Mouse (Mus musculus): ENCODE data around the gene Mfap5.
"Not testable (repeated sequence)": the region's sequence is repeated elsewhere in the genome, so short reads cannot be mapped to it uniquely, and the experiment has no call there.

The Mfap5 gene

DNA sequence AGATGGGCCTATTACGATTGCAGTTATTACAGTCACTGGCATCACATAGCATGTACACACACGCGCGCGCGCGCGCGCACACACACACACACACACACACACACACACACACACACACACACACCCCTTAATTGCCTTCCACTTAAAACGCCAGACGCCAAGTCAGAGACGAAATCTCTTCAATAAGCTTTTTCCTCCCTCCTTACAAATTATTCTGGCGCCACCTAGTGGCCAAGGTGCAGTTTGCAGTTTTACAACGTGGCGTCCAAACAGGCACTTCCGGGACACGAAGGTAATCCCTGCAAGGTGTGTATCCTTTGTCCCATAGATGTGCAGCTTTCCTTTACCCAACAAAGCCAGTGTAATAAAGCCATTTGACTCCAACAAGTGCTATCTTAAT lies 54.8 kb downstream of the Mfap5 start:
- DNase-seq (ENCODE audit: low spot score in 2 of 2) = peak; percentile 51 to 59

- DNase-seq (ENCODE audit: low spot score in 2 of 2) = no peak
These were observed 55.4 kb downstream of the Mfap5 start for GRCm38 (mm10) chr6:122561005-122561404.

DNA sequence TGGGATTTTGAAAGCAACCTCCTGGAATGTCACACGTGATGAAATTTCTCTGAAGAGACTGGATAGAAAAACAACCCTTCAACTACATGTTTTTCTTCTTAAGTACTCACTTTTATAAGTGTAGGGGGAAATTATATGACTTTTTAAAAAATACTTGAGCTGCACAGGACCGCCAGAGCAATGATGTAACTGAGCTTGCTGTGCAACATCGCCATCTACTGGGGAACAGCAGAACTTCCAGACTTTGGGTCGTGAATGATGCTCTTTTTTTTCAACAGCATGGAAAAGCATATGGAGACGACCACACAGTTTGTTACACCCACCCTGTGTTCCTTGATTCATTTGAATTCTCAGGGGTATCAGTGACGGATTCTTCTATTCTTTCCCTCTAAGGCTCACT lies 56.8 kb downstream of the Mfap5 start:
- DNase-seq (ENCODE audit: low spot score in 2 of 2) = peak; percentile 35 to 66

DNA sequence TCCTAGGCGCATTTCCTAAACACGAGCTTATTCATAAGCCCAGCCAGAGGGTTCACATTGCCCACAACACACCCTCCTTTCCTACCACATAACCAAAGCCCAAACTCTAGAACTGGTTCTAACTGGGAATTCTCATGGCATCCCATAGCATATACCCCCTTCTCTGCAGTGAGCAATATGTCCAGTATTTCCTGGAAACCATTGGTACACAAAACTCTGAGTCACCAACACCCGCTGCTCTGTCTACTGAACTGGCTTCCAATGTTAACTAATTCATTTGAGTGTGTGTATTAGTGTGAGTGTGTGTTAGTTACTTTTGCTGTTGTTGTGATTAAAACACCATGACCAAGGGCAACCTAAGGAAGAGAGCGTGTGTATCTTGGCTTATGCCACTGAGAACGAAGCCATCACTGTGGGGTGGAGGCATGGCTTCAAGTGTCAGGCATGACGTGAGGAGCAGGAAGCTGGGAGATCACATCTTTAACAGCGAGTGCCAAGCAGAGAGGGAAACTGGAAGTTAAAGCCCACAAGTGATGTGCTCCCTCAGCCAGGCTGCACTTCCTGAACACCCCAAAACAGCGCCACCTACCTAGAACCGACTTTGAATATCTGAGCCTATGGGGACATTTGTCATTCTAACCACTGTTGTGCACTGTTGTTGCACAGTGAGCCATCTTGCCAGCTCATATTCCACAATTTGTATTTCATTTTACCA lies 59.6 kb downstream of the Mfap5 start:
- no peak for DNase-seq (ENCODE audit: low spot score in 2 of 2)

DNA sequence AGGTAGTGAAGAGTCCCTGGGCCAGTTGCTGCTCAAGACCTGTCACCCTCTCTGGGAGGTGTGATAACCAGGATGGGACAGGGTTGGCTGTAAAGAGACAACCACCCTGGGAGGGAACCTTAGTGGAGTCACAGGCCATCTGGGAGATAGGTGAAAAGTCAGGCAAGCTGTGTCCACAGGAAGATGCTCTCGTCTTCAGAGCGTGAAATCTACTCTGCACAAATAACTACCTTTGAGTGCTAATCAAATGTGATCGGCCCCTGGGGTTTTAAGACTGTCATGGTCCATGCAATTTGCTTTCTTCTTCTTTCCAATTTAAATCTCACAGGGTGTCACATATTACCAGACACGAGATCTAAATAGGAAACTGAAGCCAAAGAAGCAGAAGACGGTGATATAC lies 63.5 kb downstream of the Mfap5 start:
- DNase-seq (ENCODE audit: low spot score in 2 of 2) = no peak

- no peak for DNase-seq (ENCODE audit: low spot score in 2 of 2)
These were observed 64.1 kb downstream of the Mfap5 start for GRCm38 (mm10) chr6:122569762-122570161.

- no peak for DNase-seq (ENCODE audit: low spot score in 2 of 2)
These were observed 65.3 kb downstream of the Mfap5 start for GRCm38 (mm10) chr6:122570695-122571616.

DNA sequence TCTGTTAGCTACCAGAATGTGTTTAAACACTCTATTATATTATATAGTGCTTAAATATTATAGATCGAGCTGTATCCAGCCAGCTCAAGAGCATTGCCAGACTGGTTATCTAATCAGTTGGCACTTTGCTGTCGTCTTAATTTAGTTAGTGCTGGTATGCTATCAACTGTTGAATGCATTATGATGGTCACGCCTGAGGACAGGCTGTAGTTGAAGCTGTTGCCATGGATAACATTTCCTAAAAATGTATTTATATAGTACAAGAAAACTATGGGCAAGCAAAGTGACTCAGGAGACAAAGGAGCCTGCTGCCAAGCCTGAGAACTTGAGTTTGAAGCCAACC lies 65.9 kb downstream of the Mfap5 start:
- DNase-seq (ENCODE audit: low spot score in 2 of 2) = no peak

DNA sequence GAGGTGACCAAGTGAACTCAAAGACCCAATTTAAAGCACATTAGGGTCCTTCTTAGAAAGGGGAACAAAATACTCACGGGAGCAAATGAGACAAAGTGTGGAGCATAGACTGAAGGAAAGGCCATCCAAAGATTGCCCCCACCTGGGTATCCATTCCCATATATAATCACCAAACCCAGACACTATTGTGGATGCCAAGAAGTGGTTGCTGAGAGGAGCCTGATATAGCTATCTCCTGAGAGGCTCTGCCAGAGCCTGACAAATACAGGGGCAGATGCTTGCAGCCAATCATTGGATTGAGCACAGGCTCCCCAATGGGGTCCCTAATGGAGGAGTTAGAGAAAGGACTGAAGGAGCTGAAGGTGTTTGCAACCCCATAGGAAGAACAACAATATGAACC lies 69.4 kb downstream of the Mfap5 start:
- DNase-seq (ENCODE audit: low spot score in 2 of 2) = not testable (repeated sequence)

DNA sequence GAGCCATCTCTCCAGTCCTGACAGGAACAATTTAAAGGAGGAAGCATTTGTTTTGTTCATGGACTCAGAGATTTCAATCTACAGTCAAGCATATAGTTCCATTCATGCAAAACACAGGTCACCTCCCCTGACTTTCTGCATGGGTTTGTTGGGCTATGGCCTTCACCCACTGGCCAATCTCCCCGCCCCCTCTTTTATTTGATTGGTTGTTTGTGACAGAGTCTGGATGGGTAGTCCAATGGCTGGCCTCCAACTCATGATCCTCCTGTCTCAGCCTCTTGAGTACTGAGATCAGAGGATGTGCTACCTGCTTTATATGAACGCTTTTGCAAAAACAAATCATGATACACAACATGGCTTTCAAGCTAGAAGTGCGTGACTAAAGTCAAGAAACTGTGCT lies 71.4 kb downstream of the Mfap5 start:
- no peak for DNase-seq (ENCODE audit: low spot score in 2 of 2)

Data from frontal cortex, postnatal 14 days (tissue).